Mouse (Mus musculus) frontal cortex, adult 2 months (tissue): ENCODE data around the gene Lyzl4. TPM values are rescaled to one million over a fixed set of nuclear protein-coding genes. Genes with fewer than 3 reads are reported as not detected.

Experiments
- DNase-seq, 2 experiments: peaks; one replicate each; pipeline ENCODE4 v3.0.0; 2022; ENCODE audit warnings: low spot score in 1 of 2; ENCODE audit errors: extremely low spot score in 1 of 2
- polyA plus RNA-seq: library from polyadenylated mRNA; depleted of rRNA; stranded (reverse); fragments of >200 nt; gene quantifications from 2 replicates; pipeline ENCODE4 v1.2.3, GENCODE M21; 2012; rRNA removed

Gene Lyzl4
- polyA plus RNA-seq, 1 experiment: 0.54 TPM

- no peak for DNase-seq
Observed at GRCm38 (mm10) chr9:121549010-121549409, 92.9 kb downstream of the Lyzl4 start.

- DNase-seq: no peak
Observed at GRCm38 (mm10) chr9:121547431-121547830, 94.5 kb downstream of the Lyzl4 start.

- DNase-seq: no peak
Observed at GRCm38 (mm10) chr9:121541530-121541929, 100.4 kb downstream of the Lyzl4 start.

GRCm38 (mm10) chr9:121532626-121533025 lies 109.3 kb downstream of the Lyzl4 start:
- DNase-seq: no peak

- no peak for DNase-seq
Observed at GRCm38 (mm10) chr9:121528605-121529357, 113.1 kb downstream of the Lyzl4 start.

Other genes with a start within 250 kb of the Lyzl4 start
- gene Cck, start 146.4 kb downstream of the Lyzl4 start, polyA plus RNA-seq: 1,294 and 1,474 TPM in 2 replicates
- gene Vipr1, start 620 bp upstream of the Lyzl4 start, polyA plus RNA-seq: 15.4 and 16.9 TPM in 2 replicates
- gene Sec22c, start 63.4 kb upstream of the Lyzl4 start, polyA plus RNA-seq: 14.6 and 16.9 TPM in 2 replicates
- gene Ss18l2, start 68.2 kb upstream of the Lyzl4 start, polyA plus RNA-seq: 101 and 118 TPM in 2 replicates
- gene Nktr, start 77.1 kb upstream of the Lyzl4 start, polyA plus RNA-seq: 133 and 161 TPM in 2 replicates
- 98.0 and 101 TPM in 2 replicates for gene Zfp651, start 117.2 kb upstream of the Lyzl4 start, polyA plus RNA-seq
- 10.1 and 11.4 TPM in 2 replicates for gene Klhl40, start 135.5 kb upstream of the Lyzl4 start, polyA plus RNA-seq
- gene Hhatl, start 150.4 kb upstream of the Lyzl4 start, polyA plus RNA-seq: 17.7 and 19.6 TPM in 2 replicates
- 12.1 and 12.6 TPM in 2 replicates for gene Ccdc13, start 197.4 kb upstream of the Lyzl4 start, polyA plus RNA-seq
- gene Higd1a, start 216.3 kb upstream of the Lyzl4 start, polyA plus RNA-seq: 82.0 and 93.0 TPM in 2 replicates